Mouse (Mus musculus) liver, embryonic 14.5 days (tissue): Measurements from ENCODE around the gene Ttll1.

ENCODE experiments used
- CTCF ChIP-seq: IDR thresholded peaks from 2 replicates; pipeline ENCODE4 v1.5.1; 2016; ENCODE audit warnings: antibody characterized with exemption, low read depth, control low read depth
- EP300 ChIP-seq: IDR thresholded peaks from 2 replicates; pipeline ENCODE4 v1.6.1; 2016; ENCODE audit warnings: antibody characterized with exemption, low read depth

DNA sequence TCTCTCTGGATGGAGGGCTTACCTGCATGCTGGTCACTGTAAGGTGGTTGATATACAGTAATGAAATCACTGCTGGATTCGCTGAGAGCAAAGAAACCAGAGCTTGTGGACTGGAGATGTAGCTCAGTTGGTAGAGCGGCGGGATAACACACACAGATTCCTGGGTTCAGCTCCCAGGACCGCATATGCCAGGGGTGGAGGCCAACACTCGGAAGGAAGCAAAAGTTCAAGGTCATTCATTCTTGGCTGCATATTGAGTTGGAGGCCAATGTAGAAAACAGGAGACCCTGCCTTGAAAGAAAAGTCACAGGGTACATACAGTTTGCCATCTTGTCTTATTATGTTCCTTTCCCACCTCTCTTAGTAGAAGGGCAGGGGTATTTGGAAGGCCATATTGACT lies 19.1 kb upstream of the Ttll1 start:
- TF ChIP-seq CTCF (no peak), EP300 (no peak)
